Mouse (Mus musculus) MEL (cell line): ENCODE results near the gene Adamts10. TPM values are rescaled to one million over a fixed set of nuclear protein-coding genes. Genes with fewer than 3 reads are reported as not detected.

Experiments used
- DNase-seq: peaks from one replicate; pipeline ENCODE4 v3.0.0; 2011; ENCODE audit warnings: low read depth, low spot score
- H3K27ac ChIP-seq: 2 replicates; pipeline ENCODE4 v1.5.1; 2012; ENCODE audit warnings: low read depth, mild to moderate bottlenecking, control low read depth, low read length, moderate library complexity; ENCODE audit not compliant: control insufficient read depth
- H3K27me3 ChIP-seq, 2 experiments: fragments of 150-350 bp in 1 of 2; sonication (generic) in 1 of 2; 2 replicates each; pipeline ENCODE4 v1.6.1; 2012; ENCODE audit warnings: low read length in 2 of 2, mild to moderate bottlenecking in 2 of 2, improper control_type of control experiment in 1 of 2, moderate library complexity in 1 of 2; ENCODE audit not compliant: insufficient read depth in 2 of 2, control insufficient read depth in 1 of 2
- H3K36me3 ChIP-seq, 2 experiments: 2 replicates each; pipeline ENCODE4 v1.6.1; 2012 to 2014; ENCODE audit warnings: low read length in 2 of 2, improper control_type of control experiment in 1 of 2, inconsistent platforms in 1 of 2, mild to moderate bottlenecking in 1 of 2; ENCODE audit not compliant: insufficient read depth in 2 of 2, control insufficient read depth in 1 of 2
- H3K4me1 ChIP-seq, 2 experiments: fragments of 150-350 bp in 1 of 2; sonication (generic) in 1 of 2; 2 replicates each; pipeline ENCODE4 v1.6.1; 2012; ENCODE audit warnings: low read length in 2 of 2, improper control_type of control experiment in 1 of 2, mild to moderate bottlenecking in 1 of 2; ENCODE audit not compliant: insufficient read depth in 2 of 2, control insufficient read depth in 1 of 2
- H3K4me3 ChIP-seq, 2 experiments: fragments of 150-350 bp in 1 of 2; sonication (generic) in 1 of 2; 2 replicates each; pipeline ENCODE4 v1.5.1; 2012; ENCODE audit warnings: low read depth in 2 of 2, low read length in 2 of 2, mild to moderate bottlenecking in 2 of 2, moderate library complexity in 2 of 2, control low read depth in 1 of 2, improper control_type of control experiment in 1 of 2; ENCODE audit not compliant: control insufficient read depth in 1 of 2, insufficient read depth in 1 of 2
- H3K79me2 ChIP-seq: 2 replicates; pipeline ENCODE4 v1.6.1; 2012; ENCODE audit warnings: mild to moderate bottlenecking, low read length, moderate library complexity; ENCODE audit not compliant: control insufficient read depth, poor library complexity, insufficient read depth
- H3K9ac ChIP-seq: 2 replicates; pipeline ENCODE4 v1.6.1; 2012; ENCODE audit warnings: low read depth, mild to moderate bottlenecking, control low read depth, low read length, moderate library complexity; ENCODE audit not compliant: control insufficient read depth, poor library complexity, severe bottlenecking
- H3K9me3 ChIP-seq: fragments of 150-350 bp; sonication (generic); replicated peaks from 2 replicates; pipeline ENCODE4 v1.6.1; 2012; ENCODE audit warnings: mild to moderate bottlenecking, low read length, improper control_type of control experiment, moderate library complexity; ENCODE audit not compliant: insufficient read depth
- CHD2 ChIP-seq: IDR thresholded peaks from 2 replicates; pipeline ENCODE4 v1.6.1; 2011; ENCODE audit warnings: low read length, improper control_type of control experiment
- CTCF ChIP-seq, 3 experiments: IDR thresholded peaks in 2 of 3; conservative IDR thresholded peaks in 1 of 3; 2 replicates each; pipeline ENCODE4 v1.5.1; 2011 to 2012; ENCODE audit warnings: low read length in 3 of 3, low read depth in 2 of 3, mild to moderate bottlenecking in 2 of 3, improper control_type of control experiment in 1 of 3, inconsistent platforms in 1 of 3, mixed read lengths in 1 of 3, moderate library complexity in 1 of 3; ENCODE audit not compliant: control insufficient read depth in 1 of 3, insufficient read depth in 1 of 3, poor library complexity in 1 of 3, severe bottlenecking in 1 of 3
- ELF1 ChIP-seq: IDR thresholded peaks from 2 replicates; pipeline ENCODE4 v1.6.1; 2014; ENCODE audit warnings: low read depth, mild to moderate bottlenecking, inconsistent platforms, low read length, improper control_type of control experiment, moderate library complexity
- EP300 ChIP-seq, 2 experiments: IDR thresholded peaks; 2 replicates each; pipeline ENCODE4 v1.6.1; 2011; ENCODE audit warnings: improper control_type of control experiment in 2 of 2, low read length in 2 of 2, low read depth in 1 of 2, mild to moderate bottlenecking in 1 of 2
- ETS1 ChIP-seq: IDR thresholded peaks from 2 replicates; pipeline ENCODE4 v1.6.1; 2012; ENCODE audit warnings: low read depth, mild to moderate bottlenecking, inconsistent platforms, low read length, improper control_type of control experiment, moderate library complexity
- GABPA ChIP-seq: IDR thresholded peaks from 2 replicates; pipeline ENCODE4 v1.6.1; 2012; ENCODE audit warnings: low read depth, mild to moderate bottlenecking, inconsistent platforms, low read length, improper control_type of control experiment, moderate library complexity
- HCFC1 ChIP-seq: IDR thresholded peaks from 2 replicates; pipeline ENCODE4 v1.6.1; 2012; ENCODE audit warnings: low read depth, mild to moderate bottlenecking, inconsistent platforms, low read length, improper control_type of control experiment, moderate library complexity
- JUND ChIP-seq: IDR thresholded peaks from 2 replicates; pipeline ENCODE4 v1.6.1; 2011; ENCODE audit warnings: low read depth, mild to moderate bottlenecking, improper control_type of control experiment, low read length
- MAZ ChIP-seq: IDR thresholded peaks from 2 replicates; pipeline ENCODE4 v1.6.1; 2012; ENCODE audit warnings: low read depth, mild to moderate bottlenecking, inconsistent platforms, low read length, improper control_type of control experiment
- MXI1 ChIP-seq: IDR thresholded peaks from 2 replicates; pipeline ENCODE4 v1.6.1; 2011; ENCODE audit warnings: mild to moderate bottlenecking, low read depth, low read length, improper control_type of control experiment
- MYB ChIP-seq: IDR thresholded peaks from 2 replicates; pipeline ENCODE4 v1.6.1; 2011; ENCODE audit warnings: mild to moderate bottlenecking, low read depth, low read length, improper control_type of control experiment
- POLR2A ChIP-seq, 2 experiments: IDR thresholded peaks; 2 replicates each; pipeline ENCODE4 v1.6.1; 2011 to 2012; ENCODE audit warnings: low read length in 2 of 2, mild to moderate bottlenecking in 2 of 2, control low read depth in 1 of 2, improper control_type of control experiment in 1 of 2, low read depth in 1 of 2, moderate library complexity in 1 of 2; ENCODE audit not compliant: control insufficient read depth in 1 of 2, insufficient read depth in 1 of 2, poor library complexity in 1 of 2
- POLR2AphosphoS5 ChIP-seq: IDR thresholded peaks from 2 replicates; pipeline ENCODE4 v1.6.1; 2012; ENCODE audit warnings: low read depth, borderline replicate concordance, mild to moderate bottlenecking, inconsistent platforms, low read length, moderate library complexity, mixed read lengths
- RAD21 ChIP-seq: IDR thresholded peaks from 2 replicates; pipeline ENCODE4 v1.6.1; 2011; ENCODE audit warnings: mild to moderate bottlenecking, low read depth, low read length, improper control_type of control experiment
- RCOR1 ChIP-seq: IDR thresholded peaks from 2 replicates; pipeline ENCODE4 v1.6.1; 2012; ENCODE audit warnings: low read depth, mild to moderate bottlenecking, inconsistent platforms, low read length, improper control_type of control experiment
- SIN3A ChIP-seq: IDR thresholded peaks from 2 replicates; pipeline ENCODE4 v1.6.1; 2012; ENCODE audit warnings: low read length, improper control_type of control experiment, inconsistent platforms
- SMC3 ChIP-seq: IDR thresholded peaks from 2 replicates; pipeline ENCODE4 v1.6.1; 2011; ENCODE audit warnings: low read depth, low read length, improper control_type of control experiment
- TAL1 ChIP-seq: IDR thresholded peaks from 2 replicates; pipeline ENCODE4 v1.6.1; 2012; ENCODE audit warnings: mild to moderate bottlenecking, inconsistent platforms, low read length, moderate library complexity, mixed read lengths
- TBP ChIP-seq: IDR thresholded peaks from 2 replicates; pipeline ENCODE4 v1.8.0; 2011; ENCODE audit warnings: low read depth, low read length, improper control_type of control experiment
- TCF12 ChIP-seq: IDR thresholded peaks from 2 replicates; pipeline ENCODE4 v1.6.1; 2014; ENCODE audit warnings: low read depth, mild to moderate bottlenecking, inconsistent platforms, low read length, improper control_type of control experiment, moderate library complexity
- USF1 ChIP-seq: IDR thresholded peaks from 2 replicates; pipeline ENCODE4 v1.6.1; 2014; ENCODE audit warnings: low read depth, mild to moderate bottlenecking, inconsistent platforms, low read length, improper control_type of control experiment, moderate library complexity
- ZC3H11A ChIP-seq: IDR thresholded peaks from 2 replicates; pipeline ENCODE4 v1.6.1; 2012; ENCODE audit warnings: low read depth, mild to moderate bottlenecking, inconsistent platforms, low read length, improper control_type of control experiment
- ZKSCAN1 ChIP-seq: IDR thresholded peaks from 2 replicates; pipeline ENCODE4 v1.6.1; 2012; ENCODE audit warnings: low read depth, mild to moderate bottlenecking, inconsistent platforms, low read length, improper control_type of control experiment, moderate library complexity
- ZNF384 ChIP-seq: IDR thresholded peaks from 2 replicates; pipeline ENCODE4 v1.6.1; 2012; ENCODE audit warnings: low read depth, mild to moderate bottlenecking, inconsistent platforms, low read length, improper control_type of control experiment
- polyA plus RNA-seq, 2 experiments: library from polyadenylated mRNA; stranded (reverse) in 1 of 2; unstranded in 1 of 2; fragments of >175 nt in 1 of 2; fragments of >200 nt in 1 of 2; gene quantifications; 2 replicates each; pipeline versions ENCODE4 v1.2.1 to v1.2.4; 2012; ENCODE audit warnings: low replicate concordance in 2 of 2, low read depth in 1 of 2; ENCODE audit not compliant: insufficient read length in 2 of 2, insufficient read depth in 1 of 2, missing spikeins in 1 of 2
- total RNA-seq: library from RNA; depleted of rRNA; stranded (reverse); fragments of 300-350 nt; gene quantifications from 2 replicates; pipeline ENCODE4 v1.2.3, GENCODE M21; 2012

The Adamts10 gene
- total and polyA plus RNA-seq, 3 experiments = 11.3 to 21.0 TPM; not detected in 1

GRCm38 (mm10) chr17:33498918-33499317 lies 25.1 kb upstream of the Adamts10 start:
- Histone ChIP-seq H3K27ac (no peak overlapping the region), H3K9ac (no peak overlapping the region), H3K36me3 (no peaks in the 10 kb centered on the region), H3K4me1 (no peaks in the 10 kb centered on the region), H3K4me3 (no peak overlapping the region), H3K9me3 (no peaks in the 10 kb centered on the region), H3K27me3 (peaks cover 0 to 3% of the 10 kb centered on the region in 2 experiments; a peak in 3 of 4 replicates), H3K79me2 (no peaks in the 10 kb centered on the region)
- no peak for DNase-seq
- TF ChIP-seq RAD21 (no peak), ELF1 (no peak), CHD2 (no peak), EP300 (IDR thresholded peaks at IDR 0.05; ENCODE audit: low read depth in 1 of 2, low read length in 2 of 2) (no peak), POLR2A (IDR thresholded peaks at IDR 0.05; ENCODE audit: control insufficient read depth in 1 of 2, insufficient read depth in 1 of 2, low read depth in 1 of 2, low read length in 2 of 2, poor library complexity in 1 of 2) (no peak), ZC3H11A (no peak), MYB (no peak), HCFC1 (no peak), MAZ (no peak), POLR2AphosphoS5 (no peak), JUND (no peak), USF1 (no peak)

GRCm38 (mm10) chr17:33508386-33508785 lies 15.6 kb upstream of the Adamts10 start:
- no peak overlapping the region for H3K27ac ChIP-seq
- no peaks in the 10 kb centered on the region for H3K36me3 ChIP-seq
- no peak overlapping the region for H3K9ac ChIP-seq
- TF ChIP-seq GABPA (no peak), SIN3A (no peak), ZKSCAN1 (no peak), RAD21 (no peak), ZNF384 (no peak), POLR2A (IDR thresholded peaks at IDR 0.05; ENCODE audit: control insufficient read depth in 1 of 2, insufficient read depth in 1 of 2, low read depth in 1 of 2, low read length in 2 of 2, poor library complexity in 1 of 2) (no peak), MAZ (no peak), CTCF (IDR thresholded peaks at IDR 0.05 in 2 of 3, conservative IDR thresholded peaks at IDR 0.05 in 1 of 3; ENCODE audit: control insufficient read depth in 1 of 3, insufficient read depth in 1 of 3, low read depth in 2 of 3, low read length in 3 of 3, poor library complexity in 1 of 3, severe bottlenecking in 1 of 3) (no peak), TBP (no peak), MXI1 (no peak), RCOR1 (no peak), ETS1 (no peak), TAL1 (no peak), TCF12 (no peak), SMC3 (no peak)
- peaks cover 4 to 7% of the 10 kb centered on the region in 2 experiments for H3K27me3 ChIP-seq
- no peaks in the 10 kb centered on the region for H3K9me3 ChIP-seq
- H3K4me3 ChIP-seq = no peak overlapping the region
- no peaks in the 10 kb centered on the region for H3K79me2 ChIP-seq
- H3K4me1 ChIP-seq = no peaks in the 10 kb centered on the region
- DNase-seq = no peak
